11 mouse cellular contexts compared by ENCODE assay signal in the genomic region with DNA sequence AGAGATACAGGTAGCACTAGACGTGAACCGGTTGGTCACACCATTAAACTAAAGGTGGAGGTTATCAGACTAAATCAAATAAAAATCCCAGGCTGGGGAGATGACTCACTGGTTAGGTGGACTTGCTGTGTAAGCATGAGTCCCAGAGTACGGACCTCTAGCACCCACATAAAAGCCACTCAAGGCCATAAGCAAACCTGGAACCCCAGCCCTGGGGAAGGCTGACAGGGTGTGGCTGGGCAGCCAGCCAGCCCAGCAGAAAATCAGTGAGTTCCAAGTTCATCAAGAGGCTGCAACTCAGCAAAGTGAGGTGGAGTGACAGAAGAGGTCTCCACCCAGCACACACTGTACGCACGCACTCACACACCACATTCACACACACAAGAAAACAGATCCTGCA. TPM values are rescaled to one million over a fixed set of nuclear protein-coding genes. Genes with fewer than 3 reads are reported as not detected.
DNase-seq lines count a peak whose midpoint lies in the region; ATAC-seq and TF ChIP-seq lines count a peak whose summit lies in the region.
"Had no signal": no experiment of that assay in that cellular context is flagged by ENCODE, and none has a peak within 500 bp of the region (broad histone marks: within the 10 kb centered on the region; RNA-seq: fewer than 3 reads in every experiment).

No protein-coding gene starts in this region.

- H3K27ac ChIP-seq in kidney, embryonic 15.5 days, result no peak overlapping the region
- H3K27ac ChIP-seq in intestine, postnatal 0 days (ENCODE audit: low read depth, low read length), result peak overlapping the region; percentile 92
- peak overlapping the region; percentile 25; the same call in 1 of the 2 replicates for H3K27ac ChIP-seq in liver, embryonic 16.5 days (ENCODE audit: low read length)
- peak overlapping the region; percentile 92 for H3K27ac ChIP-seq in small intestine, adult 2 months (ENCODE audit: insufficient read depth, low read depth, low read length)
- no peak overlapping the region for H3K27ac ChIP-seq in midbrain, embryonic 11.5 days (ENCODE audit: low read depth, low read length)

- no peak overlapping the region for H3K4me2 ChIP-seq in kidney, embryonic 15.5 days
- H3K4me2 ChIP-seq in intestine, postnatal 0 days (replicated peaks; ENCODE audit: low read depth), result no peak overlapping the region
- H3K4me2 ChIP-seq in liver, embryonic 16.5 days (ENCODE audit: low read depth, low read length), result no peak overlapping the region
- no peak overlapping the region for H3K4me2 ChIP-seq in midbrain, embryonic 11.5 days

- no peak overlapping the region for H3K4me3 ChIP-seq in kidney, embryonic 15.5 days (replicated peaks)
- H3K4me3 ChIP-seq in intestine, postnatal 0 days (ENCODE audit: low read depth, low read length), result no peak overlapping the region
- no peak overlapping the region for H3K4me3 ChIP-seq in liver, embryonic 16.5 days (ENCODE audit: low read depth, low read length)
- H3K4me3 ChIP-seq in small intestine, adult 2 months (ENCODE audit: low read depth, low read length), result no peak overlapping the region
- no peak overlapping the region for H3K4me3 ChIP-seq in midbrain, embryonic 11.5 days (ENCODE audit: low read depth, low read length)
- H3K4me3 ChIP-seq: erythroblast, embryonic 14.5 days had no signal

- ATAC-seq in kidney, embryonic 15.5 days (replicated peaks; ENCODE audit: low FRiP score), result no peak
- peak; percentile 93 for ATAC-seq in intestine, postnatal 0 days
- peak; percentile 79 for ATAC-seq in liver, embryonic 16.5 days (ENCODE audit: low read depth)
- no peak for ATAC-seq in midbrain, embryonic 11.5 days (ENCODE audit: low FRiP score)

- H3K36me3 ChIP-seq in kidney, embryonic 15.5 days, result peaks cover 8% of the 10 kb centered on the region
- H3K36me3 ChIP-seq in intestine, postnatal 0 days (ENCODE audit: control insufficient read depth, insufficient read depth), result no peaks in the 10 kb centered on the region
- no peaks in the 10 kb centered on the region; the same call in 1 of the 2 replicates for H3K36me3 ChIP-seq in liver, embryonic 16.5 days (ENCODE audit: control insufficient read depth, insufficient read depth)
- H3K36me3 ChIP-seq in small intestine, adult 2 months (ENCODE audit: control insufficient read depth, insufficient read depth, low read length), result peaks cover 5% of the 10 kb centered on the region
- H3K36me3 ChIP-seq in midbrain, embryonic 11.5 days (ENCODE audit: control insufficient read depth, insufficient read depth, low read length), result no peaks in the 10 kb centered on the region; the same call in 1 of the 2 replicates

- no peak for TF ChIP-seq CTCF in intestine, postnatal 0 days (IDR thresholded peaks at IDR 0.05; ENCODE audit: low read depth)
- TF ChIP-seq CTCF in small intestine, adult 2 months (IDR thresholded peaks at IDR 0.05; ENCODE audit: extremely low read depth, insufficient read length, insufficient replicate concordance, low read depth, low read length), result no peak

- 71% methylated on average over 5 of the region's 5 CpGs for WGBS in kidney, embryonic 15.5 days
- 33% methylated on average over 5 of the region's 5 CpGs for WGBS in intestine, postnatal 0 days
- 51% methylated on average over 5 of the region's 5 CpGs for WGBS in liver, embryonic 16.5 days (ENCODE audit: insufficient replicate concordance)
- WGBS in small intestine, adult 2 months, result 16% methylated on average over 5 of the region's 5 CpGs
- WGBS in midbrain, embryonic 11.5 days, result 96% methylated on average over 5 of the region's 5 CpGs

- peak; percentile 8; the same call in 1 of the 2 replicates for TF ChIP-seq POLR2A in small intestine, adult 2 months (IDR thresholded peaks at IDR 0.05; ENCODE audit: low read depth, low read length)

- peak; percentile 67 for DNase-seq in kidney, adult 11 months
- DNase-seq in midbrain, embryonic 11.5 days (ENCODE audit: low spot score, missing footprints), result no peak
- no peak for DNase-seq in layer of hippocampus, adult 9-10 months (ENCODE audit: low spot score)
- DNase-seq in thymus, postnatal 14 days, result no peak
- DNase-seq: cerebellum, adult 9-11 months; gastrocnemius, postnatal 14 days had no signal

- H3K27me3 ChIP-seq in kidney, embryonic 15.5 days, result no peaks in the 10 kb centered on the region
- no peaks in the 10 kb centered on the region for H3K27me3 ChIP-seq in intestine, postnatal 0 days (replicated peaks; ENCODE audit: control insufficient read depth, insufficient read depth, low read length)
- no peaks in the 10 kb centered on the region for H3K27me3 ChIP-seq in liver, embryonic 16.5 days (ENCODE audit: control insufficient read depth, insufficient read depth, low read depth, low read length)
- no peaks in the 10 kb centered on the region for H3K27me3 ChIP-seq in small intestine, adult 2 months (ENCODE audit: control insufficient read depth, insufficient read depth, low read length)
- H3K27me3 ChIP-seq in midbrain, embryonic 11.5 days (ENCODE audit: control insufficient read depth, insufficient read depth, low read length), result no peaks in the 10 kb centered on the region

- H3K9me3 ChIP-seq in kidney, embryonic 15.5 days (replicated peaks), result no peaks in the 10 kb centered on the region
- no peaks in the 10 kb centered on the region for H3K9me3 ChIP-seq in intestine, postnatal 0 days (ENCODE audit: control insufficient read depth)
- H3K9me3 ChIP-seq in liver, embryonic 16.5 days (replicated peaks; ENCODE audit: control insufficient read depth, low read length), result no peaks in the 10 kb centered on the region
- no peaks in the 10 kb centered on the region for H3K9me3 ChIP-seq in midbrain, embryonic 11.5 days (ENCODE audit: control insufficient read depth, low read length)

- no peak overlapping the region for H3K9ac ChIP-seq in kidney, embryonic 15.5 days
- H3K9ac ChIP-seq in intestine, postnatal 0 days (ENCODE audit: low read depth, low read length), result no peak overlapping the region
- no peak overlapping the region for H3K9ac ChIP-seq in liver, embryonic 16.5 days (ENCODE audit: low read depth, low read length)
- H3K9ac ChIP-seq in midbrain, embryonic 11.5 days (ENCODE audit: low read length), result no peak overlapping the region

- H3K4me1 ChIP-seq in kidney, embryonic 15.5 days, result peaks cover 73% of the 10 kb centered on the region
- H3K4me1 ChIP-seq in intestine, postnatal 0 days (replicated peaks; ENCODE audit: control insufficient read depth, insufficient read depth, low read length), result peaks cover 15% of the 10 kb centered on the region
- peaks cover 29% of the 10 kb centered on the region for H3K4me1 ChIP-seq in liver, embryonic 16.5 days (ENCODE audit: control insufficient read depth, low read depth, low read length)
- H3K4me1 ChIP-seq in small intestine, adult 2 months (ENCODE audit: control insufficient read depth, insufficient read depth, insufficient read length, low read length), result peaks cover 50% of the 10 kb centered on the region
- H3K4me1 ChIP-seq in midbrain, embryonic 11.5 days (ENCODE audit: control insufficient read depth, insufficient read depth, low read length), result no peaks in the 10 kb centered on the region

RNA-seq across cellular contexts. Expression of gene Usp12, which starts 14.9 kb away (rescaled TPM):
- polyA plus RNA-seq in kidney, embryonic 15.5 days (2015; fragmentation: Nextera tagmentation; extraction: Ambion mirVana), result 21.2 and 21.7 TPM in 2 replicates
- polyA plus RNA-seq in intestine, postnatal 0 days (2015; fragmentation: Nextera tagmentation; extraction: Ambion mirVana), result 21.7 and 24.0 TPM in 2 replicates
- polyA plus RNA-seq in liver, embryonic 16.5 days (2015; fragmentation: Nextera tagmentation; extraction: Ambion mirVana), result 7.8 and 8.1 TPM in 2 replicates
- polyA plus RNA-seq in small intestine, adult 2 months (2012; rRNA removed), result 5.8 and 16.7 TPM in 2 replicates
- polyA plus RNA-seq in midbrain, embryonic 11.5 days (2014; fragmentation: Nextera tagmentation; extraction: Ambion mirVana), result 10.7 and 12.1 TPM in 2 replicates

RNA-seq across cellular contexts. Expression of gene Rpl21, which starts 52.8 kb away (rescaled TPM):
- polyA plus RNA-seq in kidney, embryonic 15.5 days (2015; fragmentation: Nextera tagmentation; extraction: Ambion mirVana), result 549 and 599 TPM in 2 replicates
- polyA plus RNA-seq in intestine, postnatal 0 days (2015; fragmentation: Nextera tagmentation; extraction: Ambion mirVana), result 426 and 430 TPM in 2 replicates
- polyA plus RNA-seq in liver, embryonic 16.5 days (2015; fragmentation: Nextera tagmentation; extraction: Ambion mirVana), result 251 and 280 TPM in 2 replicates
- polyA plus RNA-seq in small intestine, adult 2 months (2012; rRNA removed), result 15.6 and 16.3 TPM in 2 replicates
- polyA plus RNA-seq in midbrain, embryonic 11.5 days (2014; fragmentation: Nextera tagmentation; extraction: Ambion mirVana), result 495 and 509 TPM in 2 replicates

Comparison
In these comparisons a context has a peak if more than half of its experiments do, and no peak if none do; other contexts are left out.
1. ATAC-seq: peak in intestine, postnatal 0 days (single experiment) and liver, embryonic 16.5 days (single experiment); none in kidney, embryonic 15.5 days (single experiment) and midbrain, embryonic 11.5 days (single experiment).
2. H3K27ac ChIP-seq: peak in intestine, postnatal 0 days (single experiment), liver, embryonic 16.5 days (single experiment) and small intestine, adult 2 months (single experiment); none in kidney, embryonic 15.5 days (single experiment) and midbrain, embryonic 11.5 days (single experiment).
3. RNA of gene Rpl21, which starts 52.8 kb away (polyA plus RNA-seq): 549 to 599 TPM in kidney, embryonic 15.5 days, 495 to 509 TPM in midbrain, embryonic 11.5 days, 426 to 430 TPM in intestine, postnatal 0 days and 251 to 280 TPM in liver, embryonic 16.5 days; 15.6 to 16.3 TPM in small intestine, adult 2 months; every median in the first group is over 10 times any median in the second.